Comparison of ENCODE assay signal across 15 mouse cellular contexts in the genomic region with DNA sequence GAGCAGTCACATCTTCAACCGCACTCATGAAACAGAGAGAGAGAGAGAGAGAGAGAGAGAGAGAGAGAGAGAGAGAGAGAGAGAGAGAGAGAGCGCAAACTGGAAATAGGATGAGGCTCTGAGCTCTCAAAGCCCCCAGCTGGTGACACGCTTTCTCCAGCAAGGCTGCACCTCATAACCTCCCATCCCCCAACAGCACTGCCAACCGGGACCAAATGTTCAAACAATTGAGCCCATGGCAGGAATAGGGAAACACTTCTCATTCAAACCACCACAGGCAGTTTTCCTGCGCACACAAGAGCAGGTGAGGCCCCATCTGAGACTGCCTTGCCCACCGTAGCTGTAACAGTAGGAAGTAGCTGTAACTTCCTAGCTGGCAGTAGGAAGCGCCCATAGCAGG. TPM values are rescaled to one million over a fixed set of nuclear protein-coding genes. Genes with fewer than 3 reads are reported as not detected.
DNase-seq lines count a peak whose midpoint lies in the region; ATAC-seq lines count a peak whose summit lies in the region.
"Had no signal": no experiment of that assay in that cellular context is flagged by ENCODE, and none has a peak within 500 bp of the region (broad histone marks: within the 10 kb centered on the region; RNA-seq: fewer than 3 reads in every experiment).

No protein-coding gene starts in this region.

- intact Hi-C loops in heart, postnatal 36 days (cut with DNase I): no loop called here

- no peaks in the 10 kb centered on the region for H3K9me3 ChIP-seq in hindbrain, embryonic 11.5 days (ENCODE audit: control insufficient read depth, low read length)
- no peaks in the 10 kb centered on the region for H3K9me3 ChIP-seq in hindbrain, embryonic 16.5 days (ENCODE audit: control insufficient read depth, low read length)
- no peaks in the 10 kb centered on the region for H3K9me3 ChIP-seq in intestine, embryonic 15.5 days
- no peaks in the 10 kb centered on the region for H3K9me3 ChIP-seq in lung, embryonic 16.5 days (ENCODE audit: control insufficient read depth, low read length)
- H3K9me3 ChIP-seq: forebrain, embryonic 12.5 days; neural tube, embryonic 12.5 days had no signal

- no peaks in the 10 kb centered on the region for H3K36me3 ChIP-seq in hindbrain, embryonic 11.5 days (ENCODE audit: control insufficient read depth, insufficient read depth, low read length)
- H3K36me3 ChIP-seq in hindbrain, embryonic 16.5 days (ENCODE audit: control insufficient read depth, insufficient read depth, low read length): no peaks in the 10 kb centered on the region
- no peaks in the 10 kb centered on the region for H3K36me3 ChIP-seq in intestine, embryonic 15.5 days
- no peaks in the 10 kb centered on the region for H3K36me3 ChIP-seq in lung, embryonic 16.5 days (ENCODE audit: control insufficient read depth, insufficient read depth, low read length)
- H3K36me3 ChIP-seq: forebrain, embryonic 12.5 days; neural tube, embryonic 12.5 days had no signal

- WGBS in hindbrain, embryonic 11.5 days: 44% methylated on average over 7 of the region's 7 CpGs
- WGBS in hindbrain, embryonic 16.5 days: 42% methylated on average over 7 of the region's 7 CpGs
- 35% methylated on average over 7 of the region's 7 CpGs for whole genome bisulfite sequencing in intestine, embryonic 15.5 days
- 28% methylated on average over 7 of the region's 7 CpGs for whole genome bisulfite sequencing in lung, embryonic 16.5 days

- no peaks in the 10 kb centered on the region for H3K27me3 ChIP-seq in hindbrain, embryonic 11.5 days (ENCODE audit: control insufficient read depth, insufficient read depth, low read length)
- no peaks in the 10 kb centered on the region for H3K27me3 ChIP-seq in hindbrain, embryonic 16.5 days (replicated peaks; ENCODE audit: control insufficient read depth, insufficient read depth, low read length)
- no peaks in the 10 kb centered on the region for H3K27me3 ChIP-seq in intestine, embryonic 15.5 days (replicated peaks)
- no peaks in the 10 kb centered on the region for H3K27me3 ChIP-seq in lung, embryonic 16.5 days (ENCODE audit: control insufficient read depth, insufficient read depth, low read depth, low read length)
- H3K27me3 ChIP-seq: forebrain, embryonic 12.5 days; neural tube, embryonic 12.5 days had no signal

- H3K4me1 ChIP-seq in hindbrain, embryonic 11.5 days (replicated peaks; ENCODE audit: control insufficient read depth, insufficient read depth, low read length): 0 out of 2 replicates have a peak, but pooled peaks cover 3% of the 10 kb centered on the region
- no peaks in the 10 kb centered on the region for H3K4me1 ChIP-seq in hindbrain, embryonic 16.5 days (ENCODE audit: control insufficient read depth, insufficient read depth, low read depth, low read length)
- H3K4me1 ChIP-seq in intestine, embryonic 15.5 days (replicated peaks): peaks cover 10% of the 10 kb centered on the region
- H3K4me1 ChIP-seq in lung, embryonic 16.5 days (replicated peaks; ENCODE audit: control insufficient read depth, insufficient read depth, low read length): peaks cover 19% of the 10 kb centered on the region
- H3K4me1 ChIP-seq: forebrain, embryonic 12.5 days had no signal

- ATAC-seq in hindbrain, embryonic 11.5 days (ENCODE audit: low FRiP score): no peak
- no peak for ATAC-seq in hindbrain, embryonic 16.5 days
- ATAC-seq in intestine, embryonic 15.5 days: no peak
- no peak for ATAC-seq in lung, embryonic 16.5 days (ENCODE audit: low read depth)

- no peak overlapping the region for H3K27ac ChIP-seq in hindbrain, embryonic 11.5 days (ENCODE audit: low read depth, low read length)
- no peak overlapping the region for H3K27ac ChIP-seq in hindbrain, embryonic 16.5 days (ENCODE audit: low read depth, low read length)
- peak overlapping the region; percentile 81 for H3K27ac ChIP-seq in intestine, embryonic 15.5 days
- H3K27ac ChIP-seq in lung, embryonic 16.5 days (ENCODE audit: low read length): peak overlapping the region; percentile 83
- H3K27ac ChIP-seq: forebrain, embryonic 12.5 days; heart, adult 2 months; neural tube, embryonic 12.5 days had no signal

- H3K9ac ChIP-seq in hindbrain, embryonic 11.5 days (ENCODE audit: low read depth, low read length): no peak overlapping the region
- no peak overlapping the region for H3K9ac ChIP-seq in hindbrain, embryonic 16.5 days (ENCODE audit: low read depth, low read length)
- H3K9ac ChIP-seq in intestine, embryonic 15.5 days: no peak overlapping the region
- H3K9ac ChIP-seq in lung, embryonic 16.5 days (ENCODE audit: low read length): no peak overlapping the region; the same call in 1 of the 2 replicates
- H3K9ac ChIP-seq: forebrain, embryonic 12.5 days; neural tube, embryonic 12.5 days had no signal

- peak; percentile 21 for DNase-seq in hindbrain, embryonic 11.5 days (ENCODE audit: low spot score)
- DNase-seq in thymus, postnatal 10 days (ENCODE audit: low spot score in 2 of 2): peak; percentile 16 to 21
- no peak for DNase-seq in heart, adult 11 months
- no peak for DNase-seq in layer of hippocampus, adult 9-11 months
- no peak for DNase-seq in heart, postnatal 36 days
- DNase-seq: adrenal gland, postnatal 25 days; cerebellum, adult 9-10 months; heart, adult 2 months; spleen, adult 18-20 months had no signal

- no peak overlapping the region for H3K4me2 ChIP-seq in hindbrain, embryonic 11.5 days (replicated peaks; ENCODE audit: low read depth, low read length)
- H3K4me2 ChIP-seq in hindbrain, embryonic 16.5 days (ENCODE audit: low read length): no peak overlapping the region
- H3K4me2 ChIP-seq in intestine, embryonic 15.5 days (replicated peaks): peak overlapping the region; percentile 2; the same call in 1 of the 2 replicates
- no peak overlapping the region for H3K4me2 ChIP-seq in lung, embryonic 16.5 days (ENCODE audit: low read depth, low read length)
- H3K4me2 ChIP-seq: forebrain, embryonic 12.5 days; neural tube, embryonic 12.5 days had no signal

- H3K4me3 ChIP-seq in hindbrain, embryonic 11.5 days (ENCODE audit: low read depth, low read length): no peak overlapping the region
- no peak overlapping the region for H3K4me3 ChIP-seq in hindbrain, embryonic 16.5 days (ENCODE audit: low read length)
- H3K4me3 ChIP-seq in intestine, embryonic 15.5 days (replicated peaks): no peak overlapping the region
- H3K4me3 ChIP-seq in lung, embryonic 16.5 days (ENCODE audit: low read length): no peak overlapping the region
- H3K4me3 ChIP-seq: forebrain, embryonic 12.5 days; heart, adult 2 months; neural tube, embryonic 12.5 days had no signal

RNA-seq across cellular contexts. Expression of gene Rnf186, which starts 25.5 kb away (rescaled TPM):
- not detected in 2 replicates for polyA plus RNA-seq in hindbrain, embryonic 11.5 days (2014; fragmentation: Nextera tagmentation; extraction: Ambion mirVana)
- not detected in 2 replicates for polyA plus RNA-seq in hindbrain, embryonic 16.5 days (2015; fragmentation: Nextera tagmentation; extraction: Ambion mirVana)
- polyA plus RNA-seq in intestine, embryonic 15.5 days (2015; fragmentation: Nextera tagmentation; extraction: Ambion mirVana): 79.5 and 98.0 TPM in 2 replicates
- polyA plus RNA-seq in lung, embryonic 16.5 days (2015; fragmentation: Nextera tagmentation; extraction: Ambion mirVana): 4.0 and 5.9 TPM in 2 replicates
- not detected for total RNA-seq in heart, postnatal 36 days (2021)
- total RNA-seq: adrenal gland, postnatal 25 days; heart, adult 2 months; left cerebral cortex, postnatal 36 days had no signal
- polyA plus RNA-seq: forebrain, embryonic 12.5 days; neural tube, embryonic 12.5 days had no signal

RNA-seq across cellular contexts. Expression of gene Otud3, which starts 27.7 kb away (rescaled TPM):
- 3.1 and 3.5 TPM in 2 replicates for polyA plus RNA-seq in hindbrain, embryonic 11.5 days (2014; fragmentation: Nextera tagmentation; extraction: Ambion mirVana)
- polyA plus RNA-seq in hindbrain, embryonic 16.5 days (2015; fragmentation: Nextera tagmentation; extraction: Ambion mirVana): 2.4 and 3.1 TPM in 2 replicates
- polyA plus RNA-seq in intestine, embryonic 15.5 days (2015; fragmentation: Nextera tagmentation; extraction: Ambion mirVana): 4.5 and 6.2 TPM in 2 replicates
- polyA plus RNA-seq in lung, embryonic 16.5 days (2015; fragmentation: Nextera tagmentation; extraction: Ambion mirVana): 3.1 TPM in 2 replicates
- total RNA-seq in heart, postnatal 36 days (2021): 10 to 100 TPM; 10.6 to 11.6 TPM

RNA-seq across cellular contexts. Expression of gene Tmco4, which starts 31.3 kb away (rescaled TPM):
- 0.61 and 1.3 TPM in 2 replicates for polyA plus RNA-seq in hindbrain, embryonic 11.5 days (2014; fragmentation: Nextera tagmentation; extraction: Ambion mirVana)
- polyA plus RNA-seq in hindbrain, embryonic 16.5 days (2015; fragmentation: Nextera tagmentation; extraction: Ambion mirVana): 1.3 and 1.8 TPM in 2 replicates
- polyA plus RNA-seq in intestine, embryonic 15.5 days (2015; fragmentation: Nextera tagmentation; extraction: Ambion mirVana): 14.1 and 14.3 TPM in 2 replicates
- polyA plus RNA-seq in lung, embryonic 16.5 days (2015; fragmentation: Nextera tagmentation; extraction: Ambion mirVana): 6.3 and 6.8 TPM in 2 replicates
- total RNA-seq in heart, postnatal 36 days (2021): 1 to 10 TPM; 8.4 to 10.0 TPM

Comparison
In these comparisons a context has a peak if more than half of its experiments do, and no peak if none do; other contexts are left out.
1. DNase-seq: peak in hindbrain, embryonic 11.5 days (single experiment) and thymus, postnatal 10 days (2 of 2); none in heart, adult 11 months (single experiment), layer of hippocampus, adult 9-11 months (single experiment) and heart, postnatal 36 days (0 of 2).
2. H3K27ac ChIP-seq: peak in intestine, embryonic 15.5 days (single experiment) and lung, embryonic 16.5 days (single experiment); none in hindbrain, embryonic 11.5 days (single experiment) and hindbrain, embryonic 16.5 days (single experiment).
3. RNA of gene Rnf186, which starts 25.5 kb away (polyA plus RNA-seq): 79.5 to 98.0 TPM in intestine, embryonic 15.5 days; 4.0 to 5.9 TPM in lung, embryonic 16.5 days, not detected in hindbrain, embryonic 11.5 days and not detected in hindbrain, embryonic 16.5 days; every median in the first group is over 10 times any median in the second.